Mouse (Mus musculus) kidney, embryonic 14.5 days (tissue): ENCODE data around the gene Pstpip1. TPM values are rescaled to one million over a fixed set of nuclear protein-coding genes. Genes with fewer than 3 reads are reported as not detected.

Source experiments
- ATAC-seq: fragments of 200-750 bp; cut with Nextera tagmentation; 2 replicates; pipeline ENCODE4 v1.8.0; 2017; ENCODE audit warnings: moderate number of reproducible peaks, mild to moderate bottlenecking, moderate TSS enrichment, moderate library complexity; ENCODE audit not compliant: low FRiP score, low TSS enrichment
- H3K27ac ChIP-seq: fragments of 300-500 bp; sonication (generic); 2 replicates; pipeline ENCODE4 v1.5.1; 2014; ENCODE audit warnings: low read depth, mild to moderate bottlenecking, low read length, moderate library complexity, mixed read lengths
- H3K27me3 ChIP-seq: fragments of 300-500 bp; sonication (generic); 2 replicates; pipeline ENCODE4 v1.6.1; 2014; ENCODE audit warnings: mild to moderate bottlenecking, low read length; ENCODE audit not compliant: control insufficient read depth, insufficient read depth
- H3K36me3 ChIP-seq: fragments of 300-500 bp; sonication (generic); 2 replicates; pipeline ENCODE4 v1.6.1; 2014; ENCODE audit warnings: low read length, mixed read lengths; ENCODE audit not compliant: control insufficient read depth, insufficient read depth
- H3K4me1 ChIP-seq: fragments of 300-500 bp; sonication (generic); 2 replicates; pipeline ENCODE4 v1.6.1; 2014; ENCODE audit warnings: low read length, mixed read lengths; ENCODE audit not compliant: control insufficient read depth, insufficient read depth
- H3K4me2 ChIP-seq: fragments of 300-500 bp; sonication (generic); replicated peaks from 2 replicates; pipeline ENCODE4 v1.6.1; 2014; ENCODE audit warnings: low read depth, mild to moderate bottlenecking, low read length
- H3K4me3 ChIP-seq: fragments of 300-500 bp; sonication (generic); 2 replicates; pipeline ENCODE4 v1.5.1; 2014; ENCODE audit warnings: mild to moderate bottlenecking, low read length
- H3K9ac ChIP-seq: fragments of 300-500 bp; sonication (generic); 2 replicates; pipeline ENCODE4 v1.6.1; 2014; ENCODE audit warnings: low read depth, mild to moderate bottlenecking, low read length, moderate library complexity
- H3K9me3 ChIP-seq: fragments of 300-500 bp; sonication (generic); 2 replicates; pipeline ENCODE4 v1.6.1; 2016; ENCODE audit warnings: low read length; ENCODE audit not compliant: control insufficient read depth
- WGBS: fragments of 180-500 bp; shearing (Covaris S2); extraction: QIAGEN DNeasy Blood & Tissue Kit; methylation state at CpG from one replicate; pipeline ENCODE4 v1.1.7; 2014; 5-methylcytosine and 5-hydroxymethylcytosine counted together
- polyA plus RNA-seq: library from polyadenylated mRNA; unstranded; fragments of >200 nt; fragmentation: Nextera tagmentation; extraction: Ambion mirVana; gene quantifications from 2 replicates; pipeline ENCODE4 v1.2.1, GENCODE M21; 2014

Pstpip1 gene
- polyA plus RNA-seq, 1 experiment from 2014 or later = 0.28 TPM

DNA sequence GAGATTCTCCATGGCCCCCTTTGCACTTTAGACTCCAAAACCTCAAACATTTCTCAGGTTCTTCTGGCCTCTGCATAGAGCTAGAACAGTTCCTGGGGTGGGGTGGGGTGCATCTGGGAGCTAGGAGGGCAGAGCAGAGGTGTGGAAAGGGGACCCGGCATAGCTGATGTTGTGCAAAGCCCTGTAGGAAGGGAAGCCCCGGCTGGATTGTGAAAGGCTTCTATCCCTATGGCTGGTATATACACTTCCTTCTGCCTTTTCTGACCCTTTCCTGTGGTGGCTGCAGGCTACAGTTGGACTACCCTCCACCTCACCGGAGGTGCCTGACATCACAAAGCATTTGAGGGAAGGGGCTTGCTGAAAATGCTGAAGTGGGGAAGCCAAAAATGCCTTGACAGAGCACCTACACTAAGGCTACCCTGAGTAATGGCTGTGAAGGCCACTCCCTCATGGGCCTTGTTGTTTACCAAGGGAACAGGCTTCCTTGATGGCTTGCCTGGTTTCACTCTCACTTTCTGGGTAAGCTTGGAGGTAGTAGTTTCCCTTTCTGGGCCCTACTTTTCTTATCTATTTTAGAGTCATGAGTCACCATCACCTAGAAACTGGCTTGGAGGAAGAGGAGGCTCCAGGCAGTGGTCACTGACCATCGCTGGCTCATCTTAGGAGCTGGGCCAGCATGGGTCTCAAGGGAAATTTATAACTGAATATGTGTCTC, 8.0 kb downstream of the Pstpip1 start:
- no peak overlapping the region for H3K27ac ChIP-seq
- H3K4me1 ChIP-seq = no peaks in the 10 kb centered on the region
- H3K9me3 ChIP-seq = no peaks in the 10 kb centered on the region
- no peak overlapping the region for H3K4me2 ChIP-seq
- 84% methylated on average over 4 of the region's 4 CpGs for WGBS
- H3K9ac ChIP-seq = no peak overlapping the region
- H3K4me3 ChIP-seq = no peak overlapping the region
- no peaks in the 10 kb centered on the region for H3K27me3 ChIP-seq
- H3K36me3 ChIP-seq = no peaks in the 10 kb centered on the region
- no peak for ATAC-seq

DNA sequence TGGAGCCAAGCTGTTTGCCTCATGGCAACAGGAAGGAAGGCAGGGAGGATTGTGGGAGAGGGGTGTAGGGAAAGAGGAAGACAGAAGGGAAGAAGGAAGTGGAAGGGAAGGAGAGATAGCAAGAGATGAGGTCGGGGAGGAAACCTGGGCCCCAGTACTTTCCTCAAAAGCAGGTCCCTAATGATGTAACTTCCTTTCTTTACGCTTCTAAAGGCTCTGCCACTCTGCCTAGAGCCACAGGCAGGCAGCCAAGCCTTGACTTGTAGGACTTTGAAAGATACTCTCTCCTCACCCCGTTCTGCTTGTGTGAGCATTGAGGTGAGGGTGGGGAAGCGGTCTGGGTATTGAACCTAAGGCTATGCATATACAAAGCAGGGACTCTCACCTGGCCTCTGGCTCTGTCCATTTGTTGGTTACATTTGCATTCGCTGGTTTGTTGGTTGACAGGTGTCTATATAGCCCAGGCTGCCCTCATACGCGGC, 10.3 kb downstream of the Pstpip1 start:
- Histone ChIP-seq H3K9me3 (no peaks in the 10 kb centered on the region), H3K36me3 (no peaks in the 10 kb centered on the region), H3K4me3 (no peak overlapping the region), H3K4me2 (no peak overlapping the region), H3K27ac (no peak overlapping the region), H3K4me1 (no peaks in the 10 kb centered on the region; the same call in 1 of the 2 replicates), H3K9ac (no peak overlapping the region), H3K27me3 (no peaks in the 10 kb centered on the region)
- no peak for ATAC-seq
- 94% methylated on average over 7 of the region's 7 CpGs for WGBS

DNA sequence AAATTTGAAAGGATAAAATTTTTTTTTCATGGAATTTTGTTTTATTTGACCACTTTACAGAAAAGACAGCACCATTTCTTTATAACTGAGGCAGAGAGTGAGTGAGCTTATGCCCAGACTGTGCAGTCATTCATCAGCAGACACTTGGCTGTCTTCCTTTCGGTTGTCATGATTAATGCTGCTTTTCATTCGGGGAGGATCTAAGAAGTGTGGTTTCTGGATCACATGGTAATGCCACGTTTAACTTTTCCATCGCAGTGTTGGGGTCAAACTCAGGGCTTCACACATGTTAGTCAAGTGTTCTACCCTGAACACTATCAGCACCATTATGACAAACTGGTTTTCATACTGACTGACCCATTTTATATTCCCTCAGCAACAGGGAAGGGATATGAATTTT, 11.3 kb downstream of the Pstpip1 start:
- no peaks in the 10 kb centered on the region for H3K27me3 ChIP-seq
- ATAC-seq = no peak
- H3K36me3 ChIP-seq = no peaks in the 10 kb centered on the region
- WGBS = 28% methylated on average over 4 of the region's 4 CpGs
- H3K27ac ChIP-seq = no peak overlapping the region
- no peak overlapping the region for H3K4me3 ChIP-seq
- no peak overlapping the region for H3K4me2 ChIP-seq
- no peaks in the 10 kb centered on the region for H3K9me3 ChIP-seq
- H3K9ac ChIP-seq = no peak overlapping the region
- H3K4me1 ChIP-seq = no peaks in the 10 kb centered on the region; the same call in 1 of the 2 replicates

DNA sequence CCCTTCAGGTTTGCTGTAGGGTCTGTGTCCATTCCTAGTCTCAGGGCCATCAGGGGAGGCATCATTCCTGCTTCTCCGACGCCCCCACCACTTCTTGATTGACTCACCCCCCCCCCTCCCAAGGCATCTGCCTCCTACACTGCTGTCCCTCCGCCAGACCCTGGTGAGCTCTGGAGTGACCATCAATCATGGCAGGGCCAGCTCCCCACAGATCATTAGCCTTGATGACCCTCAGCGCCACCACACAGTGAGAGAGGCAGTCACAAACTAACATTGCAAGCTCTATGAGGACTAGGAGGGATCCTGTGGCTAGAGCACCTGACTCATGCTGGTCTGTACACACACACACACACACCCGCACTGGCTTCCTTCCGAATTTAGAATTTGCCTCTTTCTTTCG, 15.2 kb downstream of the Pstpip1 start:
- Histone ChIP-seq H3K36me3 (no peaks in the 10 kb centered on the region), H3K27ac (no peak overlapping the region), H3K4me1 (no peaks in the 10 kb centered on the region; the same call in 1 of the 2 replicates), H3K4me3 (no peak overlapping the region), H3K9me3 (no peaks in the 10 kb centered on the region), H3K9ac (no peak overlapping the region), H3K27me3 (no peaks in the 10 kb centered on the region), H3K4me2 (no peak overlapping the region)
- WGBS = 21% methylated on average over 7 of the region's 7 CpGs
- ATAC-seq = peak; percentile 85

DNA sequence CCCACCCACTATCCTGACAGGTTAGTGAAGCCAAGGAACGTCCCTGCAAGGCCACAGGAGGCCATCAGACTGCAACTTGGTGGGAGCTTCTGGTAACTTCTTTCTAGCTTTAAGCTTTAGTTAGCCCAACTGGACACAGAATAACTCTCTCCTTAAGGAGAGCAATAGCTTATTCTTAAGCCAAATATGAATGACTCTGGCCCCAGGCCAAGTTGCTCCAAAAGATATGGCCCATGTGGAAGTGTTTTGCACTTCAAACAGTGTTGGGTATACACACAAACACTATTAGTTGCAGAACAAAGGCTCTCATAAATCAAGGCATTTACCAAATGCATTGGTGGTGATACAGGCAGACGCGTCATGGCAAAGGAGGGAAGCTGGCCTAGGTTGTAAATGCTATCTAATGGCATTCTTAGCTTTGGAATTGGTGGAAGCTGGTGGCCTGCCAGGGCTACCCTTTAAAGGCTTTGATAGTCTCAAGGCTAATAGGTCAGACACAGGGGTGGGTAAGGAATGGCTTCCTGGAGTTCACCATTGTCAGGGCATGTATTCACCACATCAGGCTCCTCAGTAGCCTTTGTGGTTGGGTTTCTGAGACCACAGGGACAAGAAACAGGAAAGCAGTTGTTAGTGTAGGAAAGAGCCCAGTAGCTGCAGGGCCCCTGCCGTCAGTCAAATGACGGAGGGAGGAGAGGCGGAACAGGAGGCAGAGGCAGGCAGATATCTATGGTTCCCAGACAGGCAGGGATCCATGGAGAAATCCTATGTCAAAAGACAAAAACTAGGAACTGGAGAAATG, 16.7 kb downstream of the Pstpip1 start:
- no peak overlapping the region for H3K4me2 ChIP-seq
- H3K4me3 ChIP-seq = no peak overlapping the region
- H3K27me3 ChIP-seq = no peaks in the 10 kb centered on the region
- no peak overlapping the region for H3K9ac ChIP-seq
- H3K9me3 ChIP-seq = no peaks in the 10 kb centered on the region
- no peaks in the 10 kb centered on the region; the same call in 1 of the 2 replicates for H3K4me1 ChIP-seq
- H3K27ac ChIP-seq = no peak overlapping the region
- WGBS = 71% methylated on average over 6 of the region's 6 CpGs
- H3K36me3 ChIP-seq = no peaks in the 10 kb centered on the region
- ATAC-seq = no peak

DNA sequence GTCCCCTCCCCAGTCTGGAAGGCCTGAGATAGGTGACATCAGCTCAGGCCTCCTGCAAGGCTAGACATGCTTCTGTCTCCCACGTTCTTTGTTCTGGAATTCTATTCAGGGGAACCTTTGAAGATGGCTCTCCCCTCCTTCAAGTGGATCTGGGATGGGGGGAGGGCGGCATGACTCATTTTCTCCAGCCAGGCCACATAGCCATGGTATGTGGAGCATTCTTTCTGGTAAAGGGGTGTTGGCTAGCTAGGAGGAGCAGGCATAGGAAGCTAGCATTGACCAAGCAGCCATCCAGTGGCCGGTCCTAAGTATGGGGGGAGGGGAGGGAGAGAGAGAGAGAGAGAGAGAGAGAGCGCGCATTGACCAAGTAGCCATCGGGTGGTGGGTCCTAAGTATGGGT, 17.8 kb downstream of the Pstpip1 start:
- H3K9ac ChIP-seq = no peak overlapping the region
- no peaks in the 10 kb centered on the region for H3K9me3 ChIP-seq
- no peak overlapping the region for H3K4me3 ChIP-seq
- no peaks in the 10 kb centered on the region for H3K36me3 ChIP-seq
- no peaks in the 10 kb centered on the region for H3K27me3 ChIP-seq
- WGBS = 81% methylated on average over 6 of the region's 6 CpGs
- no peak overlapping the region for H3K27ac ChIP-seq
- no peak for ATAC-seq
- H3K4me1 ChIP-seq = peaks cover under 1% of the 10 kb centered on the region; the same call in 1 of the 2 replicates
- no peak overlapping the region for H3K4me2 ChIP-seq

DNA sequence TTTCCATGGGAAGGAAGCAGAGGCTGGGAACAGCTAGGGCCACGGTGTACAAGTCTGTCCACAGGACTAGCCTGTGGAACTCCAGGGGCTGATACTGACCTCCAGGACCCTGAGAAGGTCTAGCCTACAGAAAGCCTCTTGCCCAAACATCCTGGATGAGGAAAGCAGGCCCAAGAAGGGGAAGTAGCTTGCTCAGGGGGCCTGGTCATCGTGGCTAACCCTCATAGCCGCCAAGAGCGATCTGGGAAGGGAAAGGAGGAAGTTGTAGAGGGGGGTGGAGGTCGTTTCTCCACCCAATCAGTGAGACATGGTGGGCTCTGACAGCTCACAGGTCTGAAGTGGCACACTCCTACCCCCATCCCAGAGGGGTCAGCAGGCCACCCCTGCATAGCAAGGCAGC, 18.4 kb downstream of the Pstpip1 start:
- Histone ChIP-seq H3K4me2 (no peak overlapping the region), H3K4me1 (peaks cover 4% of the 10 kb centered on the region; the same call in 1 of the 2 replicates), H3K27me3 (no peaks in the 10 kb centered on the region), H3K9me3 (no peaks in the 10 kb centered on the region), H3K9ac (no peak overlapping the region), H3K4me3 (no peak overlapping the region), H3K27ac (no peak overlapping the region), H3K36me3 (no peaks in the 10 kb centered on the region)
- 71% methylated on average over 5 of the region's 5 CpGs for WGBS
- no peak for ATAC-seq

DNA sequence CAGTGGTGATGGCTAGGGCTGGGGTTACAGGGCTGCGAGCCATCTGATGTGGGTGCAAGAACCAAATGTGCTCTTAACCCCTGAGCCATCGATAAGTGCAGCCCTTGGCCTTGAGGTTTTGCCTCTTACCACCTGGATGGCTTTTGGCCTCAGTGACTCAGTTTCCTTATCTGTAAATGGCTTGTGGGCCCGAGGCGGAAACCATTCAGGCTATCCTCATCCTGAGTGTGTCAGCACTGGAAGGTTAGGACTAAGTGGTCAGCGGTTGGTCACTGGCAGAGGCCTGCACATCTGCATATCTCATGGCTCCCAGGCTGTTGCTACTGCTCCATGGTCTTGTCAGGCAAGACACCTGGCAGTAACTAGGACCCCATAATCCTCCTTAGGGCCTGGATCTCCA, 28.3 kb downstream of the Pstpip1 start:
- Histone ChIP-seq H3K36me3 (no peaks in the 10 kb centered on the region), H3K4me3 (no peak overlapping the region), H3K9ac (no peak overlapping the region), H3K9me3 (no peaks in the 10 kb centered on the region), H3K4me1 (no peaks in the 10 kb centered on the region), H3K4me2 (no peak overlapping the region; the same call in 1 of the 2 replicates), H3K27ac (no peak overlapping the region), H3K27me3 (no peaks in the 10 kb centered on the region)
- ATAC-seq = no peak
- WGBS = 85% methylated on average over 5 of the region's 5 CpGs

DNA sequence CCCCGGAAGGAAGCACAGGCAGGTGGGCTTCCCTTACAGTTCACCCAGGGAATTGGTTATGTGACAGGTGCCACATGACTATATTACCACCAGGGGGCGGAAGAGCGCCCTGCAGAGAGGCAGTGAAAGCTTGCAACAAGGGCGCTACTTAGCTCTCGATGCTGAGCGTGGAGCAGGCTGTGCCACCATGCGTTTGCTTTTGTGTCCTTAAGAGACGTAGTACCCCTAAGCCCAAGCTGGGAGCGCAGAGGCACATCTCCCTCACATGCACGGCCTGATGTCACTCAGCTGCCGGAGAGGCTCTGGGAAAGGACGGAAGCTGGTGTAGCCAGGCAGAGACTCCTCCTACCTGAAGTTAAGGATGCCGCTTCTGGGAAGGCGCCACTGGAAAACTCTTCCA, 28.8 kb downstream of the Pstpip1 start:
- Histone ChIP-seq H3K4me1 (no peaks in the 10 kb centered on the region), H3K9me3 (no peaks in the 10 kb centered on the region), H3K27ac (no peak overlapping the region), H3K9ac (peak overlapping the region; percentile 49), H3K4me3 (peak overlapping the region; percentile 34), H3K4me2 (peak overlapping the region; percentile 69), H3K27me3 (no peaks in the 10 kb centered on the region), H3K36me3 (no peaks in the 10 kb centered on the region)
- ATAC-seq = 0 out of 2 replicates have a peak, but pooled peaks have one; percentile 22
- WGBS = 3% methylated on average over 14 of the region's 14 CpGs
